Mouse (Mus musculus): Measurements from ENCODE around the gene Tmem170.

The Tmem170 gene

DNA sequence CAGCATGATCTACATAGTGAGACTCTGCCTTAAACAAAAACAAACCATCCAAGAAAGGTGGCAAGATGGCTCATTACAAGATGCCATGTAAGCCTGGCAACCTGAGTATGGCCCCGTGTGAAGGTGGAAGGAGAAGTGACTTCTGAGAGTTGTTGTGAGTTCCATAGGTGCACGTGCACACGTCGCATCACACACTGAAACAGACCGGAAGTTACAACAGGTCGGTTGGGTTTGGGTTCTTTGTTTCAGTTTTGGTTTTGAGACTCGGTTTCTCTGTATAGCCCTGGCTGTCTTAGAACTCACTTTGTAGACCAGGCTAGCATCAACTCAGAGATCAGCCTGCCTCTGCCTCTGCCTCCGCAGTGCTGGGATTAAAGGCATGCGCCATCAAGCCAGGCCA, 62.7 kb downstream of the Tmem170 start:
- no peak for DNase-seq (ENCODE audit: low spot score)

Data from MN1 (cell line).